Mouse (Mus musculus) embryonic facial prominence, embryonic 11.5 days (tissue): ENCODE measurements around the gene St8sia6. TPM values are rescaled to one million over a fixed set of nuclear protein-coding genes. Genes with fewer than 3 reads are reported as not detected.

Experiments used
- ATAC-seq: fragments of 200-750 bp; cut with Nextera tagmentation; replicated peaks from 2 replicates; pipeline ENCODE4 v1.8.0; 2017; ENCODE audit warnings: low read depth; ENCODE audit not compliant: insufficient number of reproducible peaks, low FRiP score, low TSS enrichment
- DNase-seq: peaks from one replicate; pipeline ENCODE4 v3.0.0-alpha.2; 2015; ENCODE audit warnings: low spot score
- H3K27ac ChIP-seq: fragments of 300-500 bp; sonication (generic); replicated peaks from 2 replicates; pipeline ENCODE4 v1.5.1; 2014; ENCODE audit warnings: mild to moderate bottlenecking, low read depth, low read length, control low read depth
- H3K27me3 ChIP-seq: fragments of 300-500 bp; sonication (generic); 2 replicates; pipeline ENCODE4 v1.6.1; 2014; ENCODE audit warnings: mild to moderate bottlenecking, low read length, moderate library complexity, mixed read lengths; ENCODE audit not compliant: control insufficient read depth, insufficient read depth
- H3K36me3 ChIP-seq: fragments of 300-500 bp; sonication (generic); replicated peaks from 2 replicates; pipeline ENCODE4 v1.6.1; 2014; ENCODE audit warnings: low read depth, mild to moderate bottlenecking, low read length, moderate library complexity, mixed read lengths; ENCODE audit not compliant: control insufficient read depth, insufficient read depth
- H3K4me1 ChIP-seq: fragments of 300-500 bp; sonication (generic); 2 replicates; pipeline ENCODE4 v1.6.1; 2014; ENCODE audit warnings: low read length, mixed read lengths; ENCODE audit not compliant: control insufficient read depth, insufficient read depth
- H3K4me2 ChIP-seq: fragments of 300-500 bp; sonication (generic); 2 replicates; pipeline ENCODE4 v1.6.1; 2014; ENCODE audit warnings: low read depth, mild to moderate bottlenecking, control low read depth, low read length, moderate library complexity
- H3K4me3 ChIP-seq: fragments of 300-500 bp; sonication (generic); 2 replicates; pipeline ENCODE4 v1.5.1; 2014; ENCODE audit warnings: low read depth, low read length, control low read depth
- H3K9ac ChIP-seq: fragments of 300-500 bp; sonication (generic); replicated peaks from 2 replicates; pipeline ENCODE4 v1.6.1; 2014; ENCODE audit warnings: mild to moderate bottlenecking, control low read depth, low read length
- H3K9me3 ChIP-seq: fragments of 300-500 bp; sonication (generic); replicated peaks from 2 replicates; pipeline ENCODE4 v1.6.1; 2016; ENCODE audit warnings: mild to moderate bottlenecking, low read length, inconsistent platforms, mixed read lengths; ENCODE audit not compliant: control insufficient read depth
- WGBS: fragments of 180-500 bp; shearing (Covaris S2); extraction: QIAGEN DNeasy Blood & Tissue Kit; methylation state at CpG from one replicate; pipeline ENCODE4 v1.1.7; 2014; 5-methylcytosine and 5-hydroxymethylcytosine counted together
- polyA plus RNA-seq: library from polyadenylated mRNA; unstranded; fragments of >200 nt; fragmentation: Nextera tagmentation; extraction: Ambion mirVana; gene quantifications from 2 replicates; pipeline ENCODE4 v1.2.1, GENCODE M21; 2014

St8sia6 gene
- 1.5 and 1.6 TPM in 2 replicates for polyA plus RNA-seq

- WGBS: 60% methylated on average over 8 of the region's 8 CpGs
- Histone ChIP-seq H3K27ac (no peak within 1 kb of the TSS), H3K4me3 (peak within 1 kb of the TSS; percentile 60), H3K9ac (peak within 1 kb of the TSS; percentile 65), H3K9me3 (no peaks in the 10 kb centered on the region), H3K27me3 (peaks cover 11% of the 10 kb centered on the region), H3K36me3 (no peaks in the 10 kb centered on the region), H3K4me1 (no peaks in the 10 kb centered on the region), H3K4me2 (peak within 1 kb of the TSS; percentile 95)
- DNase-seq: no peak
- no peak; the same call in 1 of the 2 replicates for ATAC-seq
Measured at GRCm38 (mm10) chr2:13793969-13794363, at the start of gene St8sia6. TSS of gene St8sia6 (minus strand) at chr2:13794064.

- DNase-seq: no peak
- H3K36me3 ChIP-seq: no peaks in the 10 kb centered on the region
- no peaks in the 10 kb centered on the region for H3K27me3 ChIP-seq
- ATAC-seq: no peak
- no peaks in the 10 kb centered on the region for H3K9me3 ChIP-seq
- no peak overlapping the region for H3K4me2 ChIP-seq
- H3K27ac ChIP-seq: no peak overlapping the region
- 72% methylated on average over 3 of the region's 3 CpGs for WGBS
- H3K9ac ChIP-seq: no peak overlapping the region
- H3K4me3 ChIP-seq: no peak overlapping the region
- no peaks in the 10 kb centered on the region for H3K4me1 ChIP-seq
Measured at GRCm38 (mm10) chr2:13836310-13836709, 42.4 kb upstream of the St8sia6 start.

GRCm38 (mm10) chr2:13834989-13835388, 41.1 kb upstream of the St8sia6 start:
- ATAC-seq (no peak), DNase-seq (no peak)
- Histone ChIP-seq H3K4me2 (no peak overlapping the region), H3K4me1 (no peaks in the 10 kb centered on the region), H3K9me3 (no peaks in the 10 kb centered on the region), H3K36me3 (no peaks in the 10 kb centered on the region), H3K4me3 (no peak overlapping the region), H3K9ac (no peak overlapping the region), H3K27ac (no peak overlapping the region), H3K27me3 (no peaks in the 10 kb centered on the region)
- WGBS: 59% methylated on average over 1 of the region's 1 CpGs

- no peak overlapping the region for H3K9ac ChIP-seq
- no peaks in the 10 kb centered on the region for H3K9me3 ChIP-seq
- H3K27ac ChIP-seq: no peak overlapping the region
- no peaks in the 10 kb centered on the region for H3K4me1 ChIP-seq
- no peak overlapping the region for H3K4me2 ChIP-seq
- no peaks in the 10 kb centered on the region for H3K27me3 ChIP-seq
- no peak overlapping the region for H3K4me3 ChIP-seq
- DNase-seq: no peak
- 74% methylated on average over 2 of the region's 2 CpGs for WGBS
- ATAC-seq: no peak
- no peaks in the 10 kb centered on the region for H3K36me3 ChIP-seq
Measured at GRCm38 (mm10) chr2:13816645-13817044, 22.8 kb upstream of the St8sia6 start.

GRCm38 (mm10) chr2:13808593-13808992, 14.7 kb upstream of the St8sia6 start:
- Histone ChIP-seq H3K4me1 (no peaks in the 10 kb centered on the region), H3K4me2 (no peak overlapping the region), H3K9me3 (no peaks in the 10 kb centered on the region), H3K27me3 (no peaks in the 10 kb centered on the region), H3K4me3 (no peak overlapping the region), H3K27ac (no peak overlapping the region), H3K9ac (no peak overlapping the region), H3K36me3 (no peaks in the 10 kb centered on the region)
- 77% methylated on average over 5 of the region's 5 CpGs for WGBS
- ATAC-seq: no peak
- no peak for DNase-seq

- Histone ChIP-seq H3K36me3 (no peaks in the 10 kb centered on the region), H3K9ac (no peak overlapping the region), H3K4me2 (no peak overlapping the region), H3K9me3 (no peaks in the 10 kb centered on the region), H3K4me3 (no peak overlapping the region), H3K27me3 (no peaks in the 10 kb centered on the region), H3K27ac (no peak overlapping the region), H3K4me1 (no peaks in the 10 kb centered on the region)
- WGBS: 84% methylated on average over 4 of the region's 4 CpGs
- DNase-seq (no peak), ATAC-seq (no peak)
Measured at GRCm38 (mm10) chr2:13808008-13808407, 14.1 kb upstream of the St8sia6 start.

- Histone ChIP-seq H3K27me3 (no peaks in the 10 kb centered on the region), H3K4me1 (no peaks in the 10 kb centered on the region), H3K27ac (no peak overlapping the region), H3K4me3 (no peak overlapping the region), H3K9me3 (no peaks in the 10 kb centered on the region), H3K4me2 (no peak overlapping the region), H3K36me3 (no peaks in the 10 kb centered on the region), H3K9ac (no peak overlapping the region)
- DNase-seq: no peak
- no peak for ATAC-seq
- 85% methylated on average over 3 of the region's 3 CpGs for WGBS
Measured at GRCm38 (mm10) chr2:13806120-13806519, 12.3 kb upstream of the St8sia6 start.

- WGBS: 87% methylated on average over 2 of the region's 2 CpGs
- DNase-seq (no peak), ATAC-seq (no peak)
- H3K27ac ChIP-seq: no peak overlapping the region
- no peaks in the 10 kb centered on the region for H3K4me1 ChIP-seq
- no peaks in the 10 kb centered on the region for H3K27me3 ChIP-seq
- H3K4me2 ChIP-seq: no peak overlapping the region
- no peak overlapping the region for H3K9ac ChIP-seq
- no peaks in the 10 kb centered on the region for H3K36me3 ChIP-seq
- no peak overlapping the region for H3K4me3 ChIP-seq
- no peaks in the 10 kb centered on the region for H3K9me3 ChIP-seq
Measured at GRCm38 (mm10) chr2:13800639-13801038, 6.8 kb upstream of the St8sia6 start.
